Mouse (Mus musculus) spleen, adult 2 months (tissue): ENCODE data around the gene 1700056E22Rik.

Source experiments
- CTCF ChIP-seq: fragments of 200-500 bp; IDR thresholded peaks from 2 replicates; pipeline ENCODE4 v1.5.1; 2011; ENCODE audit warnings: mild to moderate bottlenecking, inconsistent platforms; ENCODE audit not compliant: insufficient read depth, insufficient read length, insufficient replicate concordance; ENCODE audit errors: extremely low read depth
- POLR2A ChIP-seq: fragments of 200-500 bp; IDR thresholded peaks from 2 replicates; pipeline ENCODE4 v1.6.1; 2011; ENCODE audit warnings: low read depth, low read length, inconsistent platforms

- TF ChIP-seq CTCF (no peak), POLR2A (no peak)
These were observed 31.6 kb downstream of the 1700056E22Rik start for GRCm38 (mm10) chr1:184002470-184002869.
